Mouse (Mus musculus) limb, embryonic 12.5 days (tissue): ENCODE measurements at regions not wholly inside any gene's neighbourhood (a gene's known extent, or its start where the extent isn't known, plus 50 kb on each side); places are given as distances from the start of the nearest gene placed in this dataset.
A peak's percentile ranks its signal among the peaks of the same experiment; 100 is the strongest.

Experiments used
- ATAC-seq: fragments of 200-750 bp; cut with Nextera tagmentation; 2 replicates; pipeline ENCODE4 v1.8.0; 2017; ENCODE audit warnings: low read depth, moderate TSS enrichment; ENCODE audit not compliant: insufficient number of reproducible peaks, insufficient read depth, low FRiP score, low TSS enrichment
- H3K27ac ChIP-seq: fragments of 300-500 bp; sonication (generic); 2 replicates; pipeline ENCODE4 v1.5.1; 2016; ENCODE audit warnings: mild to moderate bottlenecking, moderate library complexity
- H3K27me3 ChIP-seq: fragments of 300-500 bp; sonication (generic); 2 replicates; pipeline ENCODE4 v1.6.1; 2016; ENCODE audit warnings: mild to moderate bottlenecking, moderate library complexity
- H3K36me3 ChIP-seq: fragments of 300-500 bp; sonication (generic); 2 replicates; pipeline ENCODE4 v1.6.1; 2016; ENCODE audit warnings: mild to moderate bottlenecking, moderate library complexity
- H3K4me1 ChIP-seq: fragments of 300-500 bp; sonication (generic); replicated peaks from 2 replicates; pipeline ENCODE4 v1.6.1; 2016
- H3K4me2 ChIP-seq: fragments of 300-500 bp; sonication (generic); 2 replicates; pipeline ENCODE4 v1.6.1; 2016; ENCODE audit warnings: mild to moderate bottlenecking, moderate library complexity
- H3K4me3 ChIP-seq: fragments of 300-500 bp; sonication (generic); replicated peaks from 2 replicates; pipeline ENCODE4 v1.5.1; 2016; ENCODE audit warnings: mild to moderate bottlenecking
- H3K9ac ChIP-seq: fragments of 300-500 bp; sonication (generic); replicated peaks from 2 replicates; pipeline ENCODE4 v1.6.1; 2016; ENCODE audit warnings: mild to moderate bottlenecking, moderate library complexity
- H3K9me3 ChIP-seq: fragments of 300-500 bp; sonication (generic); 2 replicates; pipeline ENCODE4 v1.6.1; 2016; ENCODE audit warnings: mild to moderate bottlenecking, moderate library complexity
- WGBS: fragments of 180-500 bp; shearing (Covaris S2); methylation state at CpG from one replicate; pipeline ENCODE4 v1.1.7; 2016; 5-methylcytosine and 5-hydroxymethylcytosine counted together

DNA sequence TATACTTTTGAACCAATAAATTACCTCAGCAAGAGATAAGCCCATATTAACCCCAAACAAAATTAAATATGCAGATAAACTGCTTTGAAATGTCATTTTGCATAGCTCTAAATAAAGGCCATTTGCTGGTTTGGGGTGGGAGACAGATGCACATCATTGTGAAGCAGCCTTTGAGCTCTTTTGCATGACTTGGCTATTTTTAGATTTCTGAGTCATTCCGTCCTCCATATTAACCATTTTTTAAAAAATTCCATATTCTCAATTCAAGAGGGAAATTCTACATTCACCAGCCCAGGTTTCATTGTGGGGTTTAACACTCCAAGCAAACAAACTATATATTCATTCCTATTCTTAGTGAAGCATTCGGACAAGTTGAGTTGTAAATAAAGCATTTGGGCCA is 177.6 kb upstream of the Pde3a start:
- no peak for ATAC-seq
- H3K4me1 ChIP-seq: no peaks in the 10 kb centered on the region
- H3K4me3 ChIP-seq: no peak overlapping the region
- H3K9me3 ChIP-seq: no peaks in the 10 kb centered on the region
- no peak overlapping the region for H3K4me2 ChIP-seq
- H3K27me3 ChIP-seq: no peaks in the 10 kb centered on the region
- H3K9ac ChIP-seq: no peak overlapping the region
- 84% methylated on average over 2 of the region's 2 CpGs for WGBS
- H3K36me3 ChIP-seq: no peaks in the 10 kb centered on the region
- no peak overlapping the region for H3K27ac ChIP-seq

DNA sequence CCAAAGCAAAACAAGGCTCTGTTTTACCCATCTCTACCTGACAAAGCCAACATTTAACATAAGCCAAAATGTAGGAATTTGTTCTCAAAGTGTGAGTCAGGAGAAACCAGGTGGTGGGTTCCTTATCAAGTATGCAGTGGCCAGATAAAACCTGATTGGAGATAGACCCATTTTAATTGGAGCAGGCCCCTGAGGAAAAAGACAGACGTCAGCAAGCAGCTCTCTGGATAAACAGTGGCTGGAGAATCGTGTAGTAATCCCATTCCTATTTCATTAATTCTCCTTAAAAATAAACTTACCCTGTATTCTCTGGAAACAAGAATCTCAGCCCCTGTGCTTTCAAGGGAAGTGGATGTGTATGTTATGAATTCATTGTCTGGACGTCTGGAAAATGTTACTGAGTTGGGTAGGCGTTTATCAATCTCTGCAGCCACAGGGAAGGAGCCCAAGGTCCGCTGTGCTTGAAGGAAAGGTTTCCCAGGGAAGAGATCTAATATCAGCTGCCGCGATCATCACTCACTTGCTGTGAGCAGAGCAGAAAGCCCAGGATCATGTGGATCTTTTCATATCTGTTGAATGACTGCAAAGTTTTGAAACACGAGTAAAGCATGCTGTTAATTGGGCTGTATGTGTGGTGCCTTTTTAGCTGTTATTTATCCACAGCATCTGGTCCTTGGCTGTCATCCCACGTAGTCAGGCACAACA is 157.8 kb upstream of the Pde3a start:
- WGBS: 64% methylated on average over 9 of the region's 9 CpGs
- no peaks in the 10 kb centered on the region for H3K9me3 ChIP-seq
- no peak overlapping the region for H3K27ac ChIP-seq
- no peaks in the 10 kb centered on the region for H3K27me3 ChIP-seq
- H3K36me3 ChIP-seq: no peaks in the 10 kb centered on the region
- H3K4me1 ChIP-seq: no peaks in the 10 kb centered on the region
- no peak overlapping the region for H3K9ac ChIP-seq
- H3K4me2 ChIP-seq: no peak overlapping the region
- no peak overlapping the region for H3K4me3 ChIP-seq
- ATAC-seq: no peak

DNA sequence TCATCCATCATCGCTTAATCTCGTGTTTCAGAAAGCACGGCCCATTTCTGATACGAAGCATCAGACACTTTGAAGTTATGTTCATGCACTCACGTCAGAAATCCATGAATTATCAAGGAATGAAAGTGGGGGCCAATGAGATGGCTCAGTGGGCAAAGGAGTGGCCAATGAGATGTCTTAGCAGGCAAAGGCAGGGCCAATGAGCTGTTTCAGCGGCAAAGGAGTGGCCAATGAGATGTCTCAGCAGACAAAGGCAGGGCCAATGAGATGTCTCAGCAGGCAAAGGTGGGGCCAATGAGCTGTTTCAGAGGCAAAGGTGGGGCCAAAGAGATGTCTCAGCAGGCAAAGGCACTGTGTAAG is 157.3 kb upstream of the Pde3a start:
- Histone ChIP-seq H3K4me3 (no peak overlapping the region), H3K4me1 (no peaks in the 10 kb centered on the region), H3K27ac (no peak overlapping the region), H3K4me2 (no peak overlapping the region), H3K36me3 (no peaks in the 10 kb centered on the region), H3K9me3 (no peaks in the 10 kb centered on the region), H3K9ac (no peak overlapping the region), H3K27me3 (no peaks in the 10 kb centered on the region)
- ATAC-seq: no peak
- 78% methylated on average over 6 of the region's 6 CpGs for WGBS

DNA sequence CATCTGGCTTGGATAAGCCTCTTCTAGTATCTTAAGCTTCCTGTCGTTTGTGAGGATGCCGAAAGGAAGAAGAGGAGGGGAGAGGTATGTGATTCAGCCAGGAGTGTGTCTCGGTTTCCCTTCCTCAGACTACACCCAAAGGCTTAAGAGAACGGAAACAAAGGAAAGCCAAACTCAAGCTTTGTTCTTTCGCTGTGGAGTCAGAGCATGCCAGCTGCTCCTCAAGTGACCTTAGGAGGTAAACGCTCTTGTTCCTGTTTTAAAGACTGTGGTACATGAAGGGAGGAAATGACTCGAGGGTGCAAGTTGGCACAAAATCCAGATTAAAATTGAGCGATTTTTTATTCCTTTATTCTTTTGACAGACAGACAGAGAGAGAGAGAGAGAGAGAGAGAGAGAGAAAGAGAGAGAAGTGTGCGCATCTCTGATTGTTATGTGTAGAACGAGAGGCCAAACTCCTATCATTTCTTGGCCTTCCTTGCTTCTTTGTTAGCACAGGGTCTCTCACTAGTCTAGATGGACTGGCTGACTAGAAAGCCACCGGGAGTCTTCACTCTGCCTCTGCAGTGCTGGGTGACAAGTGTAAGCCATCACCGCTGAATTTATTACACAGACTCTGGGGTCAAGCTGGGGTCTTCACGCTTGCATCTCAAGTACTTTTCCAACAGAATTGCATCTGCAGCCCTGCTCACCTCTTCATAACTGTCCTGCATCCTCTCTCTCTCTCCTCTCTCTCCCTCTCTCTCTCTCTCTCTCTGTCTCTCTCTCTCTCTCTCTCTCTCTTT is 151.5 kb upstream of the Pde3a start:
- WGBS: 47% methylated on average over 13 of the region's 13 CpGs
- H3K9ac ChIP-seq: no peak overlapping the region
- H3K27ac ChIP-seq: no peak overlapping the region
- ATAC-seq: no peak
- no peaks in the 10 kb centered on the region for H3K36me3 ChIP-seq
- peaks cover 4% of the 10 kb centered on the region; the same call in 1 of the 2 replicates for H3K4me1 ChIP-seq
- H3K4me2 ChIP-seq: no peak overlapping the region
- H3K9me3 ChIP-seq: no peaks in the 10 kb centered on the region
- no peak overlapping the region for H3K4me3 ChIP-seq
- no peaks in the 10 kb centered on the region for H3K27me3 ChIP-seq

DNA sequence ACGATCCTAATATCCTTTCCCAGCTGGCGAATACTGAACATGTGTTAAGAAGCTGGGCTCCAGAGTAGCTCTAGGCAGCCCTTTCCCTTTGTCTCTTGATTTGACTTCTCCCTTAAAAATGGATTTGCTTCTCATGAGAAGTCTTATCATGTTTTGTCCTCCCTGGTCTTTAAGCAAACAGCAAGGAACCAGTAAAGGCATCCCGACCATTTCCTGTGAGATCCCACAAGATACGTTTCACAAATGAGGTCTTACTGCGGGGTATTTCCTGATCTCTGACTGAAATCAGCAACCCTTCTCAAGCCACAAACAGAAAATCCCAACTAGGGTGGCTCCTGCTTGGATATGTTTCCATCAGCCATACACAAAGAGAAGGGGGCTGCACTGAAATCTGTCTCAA is 130.8 kb upstream of the Pde3a start:
- H3K27ac ChIP-seq: no peak overlapping the region
- no peak overlapping the region for H3K4me3 ChIP-seq
- H3K9ac ChIP-seq: no peak overlapping the region
- H3K4me2 ChIP-seq: no peak overlapping the region
- no peaks in the 10 kb centered on the region for H3K36me3 ChIP-seq
- no peaks in the 10 kb centered on the region for H3K4me1 ChIP-seq
- H3K9me3 ChIP-seq: no peaks in the 10 kb centered on the region
- no peaks in the 10 kb centered on the region for H3K27me3 ChIP-seq
- no peak for ATAC-seq
- WGBS: 58% methylated on average over 5 of the region's 5 CpGs

DNA sequence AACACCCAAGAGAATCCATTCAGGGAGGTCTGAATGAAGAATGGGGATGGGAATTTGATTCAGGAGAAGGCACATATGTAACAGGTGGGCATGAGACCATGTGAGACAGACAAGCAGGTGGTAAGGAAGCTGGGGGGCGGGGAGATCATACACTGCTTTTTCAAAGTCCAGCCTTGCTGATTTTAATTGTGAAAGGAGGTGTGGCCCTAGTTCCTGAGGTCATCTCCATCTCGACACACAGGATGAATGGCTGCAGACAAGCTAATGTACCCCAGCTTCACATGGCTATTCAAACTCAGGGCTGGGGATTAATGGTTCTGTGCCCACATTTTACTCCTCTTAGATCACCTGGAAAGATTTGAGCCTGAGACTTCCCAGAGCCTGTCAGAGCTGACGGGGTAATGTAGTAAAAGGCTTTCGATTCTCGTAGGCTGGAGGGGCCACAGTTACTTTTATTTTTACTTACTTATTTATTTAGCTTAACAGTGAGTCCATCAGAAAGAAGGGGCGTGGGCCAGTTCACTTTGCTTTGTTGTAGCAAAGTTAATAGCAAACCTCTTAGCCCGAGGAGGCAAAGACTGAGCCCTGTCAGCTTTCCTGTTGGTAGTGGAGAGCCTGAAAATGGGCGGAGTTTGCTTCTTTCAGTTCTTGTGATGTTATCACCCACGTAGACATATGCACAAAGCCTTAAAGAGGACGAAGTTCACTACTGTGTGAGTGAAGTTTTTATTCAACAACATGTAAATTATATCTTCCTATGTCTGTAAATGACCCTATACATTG is 122.3 kb upstream of the Pde3a start:
- Histone ChIP-seq H3K9me3 (no peaks in the 10 kb centered on the region), H3K4me1 (no peaks in the 10 kb centered on the region), H3K36me3 (no peaks in the 10 kb centered on the region), H3K27me3 (no peaks in the 10 kb centered on the region), H3K27ac (no peak overlapping the region), H3K4me3 (no peak overlapping the region), H3K9ac (no peak overlapping the region), H3K4me2 (no peak overlapping the region)
- no peak for ATAC-seq
- 44% methylated on average over 10 of the region's 10 CpGs for WGBS

DNA sequence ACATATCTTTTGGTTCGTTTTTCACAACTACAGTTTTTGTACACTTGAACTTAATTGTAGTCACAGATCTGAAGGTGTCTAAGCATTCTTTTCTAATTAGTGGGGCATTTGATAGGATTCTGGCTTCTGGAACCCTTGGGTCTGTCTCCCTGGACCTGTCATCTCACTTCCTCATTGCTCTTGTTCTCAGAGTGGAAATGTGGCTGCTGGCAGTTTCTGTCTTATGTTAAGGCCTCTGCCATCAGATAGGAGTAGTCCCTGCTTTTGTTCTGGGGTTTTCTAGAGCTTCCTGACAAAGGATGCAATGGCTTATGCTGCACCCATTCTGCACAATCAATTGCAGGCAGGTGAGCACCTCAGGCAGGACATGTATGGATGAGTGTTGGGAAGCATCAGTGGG is 119.5 kb upstream of the Pde3a start:
- ATAC-seq: no peak
- 67% methylated on average over 1 of the region's 1 CpGs for WGBS

DNA sequence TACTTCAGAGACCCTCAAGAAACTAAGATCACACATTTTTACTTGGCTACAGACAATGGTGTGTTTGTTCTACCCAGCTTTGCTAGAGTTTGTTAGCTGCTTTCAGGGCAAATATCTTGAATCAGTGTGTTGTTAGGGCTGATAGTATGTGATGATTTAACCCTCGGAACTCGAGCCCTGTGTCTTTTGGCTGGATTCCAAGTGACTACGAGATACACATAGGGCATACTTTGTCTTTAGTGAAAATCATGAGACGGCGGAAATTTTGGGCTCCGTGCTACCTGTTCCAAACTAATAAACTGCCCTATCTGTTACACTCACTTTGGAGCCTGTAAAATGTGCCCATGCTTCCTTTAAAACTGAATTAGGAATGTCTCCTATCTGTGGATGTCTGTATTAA is 114.9 kb upstream of the Pde3a start:
- Histone ChIP-seq H3K4me1 (no peaks in the 10 kb centered on the region), H3K4me3 (no peak overlapping the region), H3K9ac (no peak overlapping the region), H3K4me2 (no peak overlapping the region), H3K9me3 (no peaks in the 10 kb centered on the region), H3K27ac (0 out of 2 replicates have a peak overlapping the region, but pooled peaks have one; percentile 13), H3K27me3 (no peaks in the 10 kb centered on the region), H3K36me3 (no peaks in the 10 kb centered on the region)
- 75% methylated on average over 6 of the region's 6 CpGs for WGBS
- no peak for ATAC-seq

More for the DNA sequence above, 119.5 kb upstream of the Pde3a start:
- no peak overlapping the region for H3K27ac ChIP-seq
- H3K9me3 ChIP-seq: no peaks in the 10 kb centered on the region
- no peak overlapping the region for H3K4me3 ChIP-seq
- no peak overlapping the region for H3K4me2 ChIP-seq
- H3K4me1 ChIP-seq: no peaks in the 10 kb centered on the region
- H3K27me3 ChIP-seq: no peaks in the 10 kb centered on the region
- H3K36me3 ChIP-seq: no peaks in the 10 kb centered on the region
- no peak overlapping the region for H3K9ac ChIP-seq

DNA sequence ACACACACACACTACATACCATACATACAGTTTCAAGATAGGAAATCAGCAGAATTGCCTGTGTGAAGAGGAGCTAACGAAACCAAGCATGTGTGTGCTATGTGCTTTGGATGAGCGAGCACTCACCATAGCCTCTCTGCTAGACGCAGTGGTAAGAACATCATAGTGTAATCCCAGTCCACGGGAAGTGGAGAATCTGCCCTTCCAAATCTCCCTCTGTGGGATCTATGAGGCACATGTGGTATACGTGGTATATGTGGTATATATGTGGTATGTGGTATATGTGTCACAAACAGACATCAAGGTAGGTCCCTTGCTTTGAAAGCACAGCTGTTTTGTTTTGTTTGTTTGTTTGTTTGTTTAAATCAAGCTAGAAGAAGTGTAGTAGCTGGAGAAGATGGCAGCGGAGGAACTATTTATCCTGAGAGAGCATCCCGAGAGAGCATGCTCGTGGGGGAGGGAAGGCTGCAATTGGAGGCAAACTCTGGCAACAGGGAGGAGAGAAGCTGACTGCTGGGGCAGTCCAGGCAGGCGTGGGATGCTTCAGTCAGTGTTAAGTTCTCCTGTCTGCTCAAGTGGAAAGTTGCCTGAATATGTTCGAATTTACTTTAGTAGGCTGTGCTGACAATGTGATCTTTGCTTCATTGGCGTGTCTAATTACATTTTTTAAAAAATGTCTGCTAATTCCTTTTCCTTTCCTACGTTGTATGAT is 112.2 kb upstream of the Pde3a start:
- H3K9ac ChIP-seq: no peak overlapping the region
- H3K4me3 ChIP-seq: no peak overlapping the region
- H3K4me1 ChIP-seq: no peaks in the 10 kb centered on the region
- no peak for ATAC-seq
- no peaks in the 10 kb centered on the region for H3K36me3 ChIP-seq
- WGBS: 80% methylated on average over 12 of the region's 12 CpGs
- no peaks in the 10 kb centered on the region for H3K27me3 ChIP-seq
- no peak overlapping the region for H3K4me2 ChIP-seq
- H3K27ac ChIP-seq: no peak overlapping the region
- H3K9me3 ChIP-seq: no peaks in the 10 kb centered on the region

DNA sequence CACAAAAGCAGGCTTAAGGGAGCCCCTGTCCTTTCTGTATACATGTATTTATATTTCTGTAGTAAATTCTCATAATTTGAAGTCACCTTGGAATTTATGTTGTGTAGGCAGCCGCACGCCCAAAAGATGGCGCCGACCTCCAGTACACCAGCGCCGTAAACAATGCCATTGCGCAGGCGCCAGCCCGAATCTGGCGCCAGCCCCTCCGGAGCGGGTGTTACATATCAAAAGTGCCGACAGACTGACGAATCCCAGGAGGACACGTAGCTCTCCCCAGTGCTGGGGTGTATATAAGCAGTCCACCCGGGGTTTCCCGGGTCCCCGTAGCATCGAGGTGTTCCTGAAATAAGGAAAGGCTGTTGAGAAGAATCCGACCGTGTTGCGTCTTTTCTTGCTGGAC is 108.1 kb upstream of the Pde3a start:
- ATAC-seq: no peak

More for the DNA sequence above, 108.1 kb upstream of the Pde3a start:
- H3K4me3 ChIP-seq: no peak overlapping the region
- H3K27me3 ChIP-seq: no peaks in the 10 kb centered on the region
- no peak overlapping the region for H3K9ac ChIP-seq
- no peak overlapping the region for H3K27ac ChIP-seq
- no peak overlapping the region for H3K4me2 ChIP-seq
- no peaks in the 10 kb centered on the region for H3K36me3 ChIP-seq
- H3K4me1 ChIP-seq: no peaks in the 10 kb centered on the region
- 91% methylated on average over 22 of the region's 22 CpGs for WGBS
- no peaks in the 10 kb centered on the region for H3K9me3 ChIP-seq
